Mouse (Mus musculus) myocyte (in vitro differentiated cells): Measurements from ENCODE around the gene Crcp.

Experiments used
- CEBPB ChIP-seq: IDR thresholded peaks from 2 replicates; pipeline ENCODE4 v1.6.1; 2011; ENCODE audit warnings: mild to moderate bottlenecking, moderate library complexity; ENCODE audit not compliant: poor library complexity, insufficient read depth, severe bottlenecking
- E2F4 ChIP-seq: IDR thresholded peaks from one replicate; pipeline ENCODE4 v1.6.1; 2011; ENCODE audit warnings: mild to moderate bottlenecking, control low read depth, moderate library complexity; ENCODE audit not compliant: insufficient read depth
- MAX ChIP-seq: IDR thresholded peaks from one replicate; pipeline ENCODE4 v1.6.1; 2011; ENCODE audit warnings: low read depth, mild to moderate bottlenecking, control low read depth
- MYOD1 ChIP-seq, 3 experiments: IDR thresholded peaks; one replicate each; pipeline ENCODE4 v1.6.1; 2011; ENCODE audit warnings: control low read depth in 2 of 3, low read depth in 2 of 3, mild to moderate bottlenecking in 2 of 3, moderate library complexity in 1 of 3; ENCODE audit not compliant: insufficient read length in 2 of 3, control insufficient read depth in 1 of 3
- MYOG ChIP-seq, 3 experiments: IDR thresholded peaks; one replicate each; pipeline ENCODE4 v1.6.1; 2011; ENCODE audit warnings: control low read depth in 2 of 3, low read depth in 2 of 3, mild to moderate bottlenecking in 2 of 3; ENCODE audit not compliant: insufficient read length in 2 of 3, control insufficient read depth in 1 of 3, insufficient read depth in 1 of 3
- POLR2A ChIP-seq: IDR thresholded peaks from one replicate; pipeline ENCODE4 v1.6.1; 2011; ENCODE audit warnings: low read depth, mild to moderate bottlenecking, control low read depth, moderate library complexity; ENCODE audit not compliant: insufficient read length
- POLR2AphosphoS2 ChIP-seq: IDR thresholded peaks from one replicate; pipeline ENCODE4 v1.6.1; 2011; ENCODE audit warnings: low read depth, control low read depth; ENCODE audit not compliant: insufficient read length
- REST ChIP-seq: IDR thresholded peaks from one replicate; pipeline ENCODE4 v1.6.1; 2011; ENCODE audit warnings: mild to moderate bottlenecking, control low read depth, moderate library complexity; ENCODE audit not compliant: insufficient read depth, insufficient read length
- TCF12 ChIP-seq: IDR thresholded peaks from one replicate; pipeline ENCODE4 v1.6.1; 2011; ENCODE audit warnings: mild to moderate bottlenecking, control low read depth; ENCODE audit not compliant: poor library complexity, insufficient read depth, severe bottlenecking
- USF1 ChIP-seq: IDR thresholded peaks from one replicate; pipeline ENCODE4 v1.6.1; 2011; ENCODE audit warnings: low read depth, mild to moderate bottlenecking, control low read depth, moderate library complexity

DNA sequence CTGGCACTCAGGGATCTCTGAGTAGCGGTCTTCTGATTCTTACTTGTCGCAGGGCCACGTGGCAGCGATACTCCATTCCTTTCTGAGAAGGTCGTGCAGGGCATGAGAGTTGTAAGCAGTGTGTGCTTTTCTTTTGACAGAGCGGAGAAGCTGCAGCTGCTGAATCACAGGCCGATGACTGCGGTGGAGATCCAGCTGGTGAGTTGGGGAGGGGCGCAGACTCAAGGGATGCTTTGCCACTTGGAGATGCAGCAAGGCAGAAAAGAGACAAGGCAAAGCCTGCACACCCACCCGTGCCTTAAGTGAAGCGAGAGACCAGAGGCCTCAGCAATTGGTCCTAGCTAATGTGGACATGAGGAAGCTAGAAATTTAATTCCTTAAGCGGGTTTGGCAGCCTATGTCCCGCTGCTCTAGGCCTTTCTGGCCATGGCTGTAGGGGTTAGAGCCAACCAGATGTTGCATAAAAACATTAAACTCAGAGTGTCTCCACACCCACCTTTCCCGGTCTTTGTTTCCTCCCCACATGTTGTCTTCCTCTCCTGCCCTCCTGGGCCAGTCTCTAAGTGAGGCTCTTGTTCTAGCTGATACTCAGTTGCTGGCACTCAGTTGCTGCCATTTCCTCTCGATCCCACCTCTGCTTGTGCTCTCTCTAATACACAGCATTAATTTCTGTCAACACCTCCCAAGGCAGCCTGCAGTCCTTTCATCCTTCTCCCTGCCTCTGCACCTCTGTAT, 19.9 kb downstream of the Crcp start:
- TF ChIP-seq USF1 = no peak
- TF ChIP-seq MYOD1 (IDR thresholded peaks at IDR 0.05; ENCODE audit: control insufficient read depth in 1 of 3, insufficient read length in 2 of 3, low read depth in 2 of 3) = no peak
- no peak for TF ChIP-seq MAX
- TF ChIP-seq POLR2A = no peak
- no peak for TF ChIP-seq REST
- no peak for TF ChIP-seq CEBPB
- TF ChIP-seq MYOG (IDR thresholded peaks at IDR 0.05; ENCODE audit: control insufficient read depth in 1 of 3, insufficient read depth in 1 of 3, insufficient read length in 2 of 3, low read depth in 2 of 3) = no peak
- TF ChIP-seq E2F4 = no peak
- no peak for TF ChIP-seq POLR2AphosphoS2
- no peak for TF ChIP-seq TCF12
